Mouse (Mus musculus): ENCODE data around the gene Zfand2b.

Zfand2b gene

DNA sequence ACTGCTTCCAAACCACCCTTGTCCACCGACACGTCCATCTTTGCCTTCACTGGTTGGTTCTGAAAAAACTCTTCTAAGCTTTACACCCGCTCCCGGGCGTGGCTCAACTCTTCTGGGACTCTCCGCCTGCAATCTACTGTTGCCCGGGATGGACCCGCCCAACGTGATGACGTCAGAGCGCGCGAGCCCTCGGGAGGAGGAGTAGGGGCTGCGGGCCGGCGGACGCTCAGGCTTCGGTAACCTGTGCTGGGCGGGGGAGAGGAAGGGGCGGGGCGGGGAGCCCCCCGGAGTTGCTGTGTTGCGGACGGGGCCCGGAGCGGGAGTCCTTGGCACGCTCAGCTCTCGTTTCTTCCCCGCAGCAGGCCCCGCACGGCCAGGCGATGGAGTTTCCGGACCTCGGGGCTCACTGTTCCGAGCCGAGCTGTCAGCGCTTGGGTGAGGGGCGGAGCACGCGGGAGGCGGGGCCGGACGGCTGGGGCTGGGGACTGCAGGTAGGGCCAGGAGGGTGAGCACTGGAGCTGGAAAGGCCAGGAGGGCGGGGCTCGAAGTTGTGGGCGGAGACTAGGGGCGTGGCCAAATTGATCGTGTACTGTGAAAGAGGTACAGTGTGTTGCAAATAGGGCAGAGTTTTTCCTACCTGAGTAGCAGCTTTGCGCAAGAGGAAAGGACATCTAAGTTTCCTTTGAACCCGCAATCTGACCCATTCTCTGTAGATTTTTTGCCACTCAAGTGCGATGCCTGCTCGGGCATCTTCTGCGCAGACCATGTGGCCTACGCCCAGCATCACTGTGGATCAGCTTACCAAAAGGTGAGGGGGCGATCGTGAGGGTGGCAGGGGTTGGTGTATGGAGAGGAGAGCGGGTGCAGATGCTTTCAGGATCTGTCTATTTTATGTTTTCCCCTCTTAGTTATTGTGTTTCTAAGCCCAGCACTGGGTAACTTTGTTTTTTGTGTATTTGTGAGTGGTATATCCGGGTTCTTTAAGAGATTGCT lies at the start of gene Zfand2b:
Gene Zfand2b, plus strand, starts transcription at position 175 of the 993 bp plus-strand sequence.
- DNase-seq (ENCODE audit: low read depth): peak; percentile 92

DNA sequence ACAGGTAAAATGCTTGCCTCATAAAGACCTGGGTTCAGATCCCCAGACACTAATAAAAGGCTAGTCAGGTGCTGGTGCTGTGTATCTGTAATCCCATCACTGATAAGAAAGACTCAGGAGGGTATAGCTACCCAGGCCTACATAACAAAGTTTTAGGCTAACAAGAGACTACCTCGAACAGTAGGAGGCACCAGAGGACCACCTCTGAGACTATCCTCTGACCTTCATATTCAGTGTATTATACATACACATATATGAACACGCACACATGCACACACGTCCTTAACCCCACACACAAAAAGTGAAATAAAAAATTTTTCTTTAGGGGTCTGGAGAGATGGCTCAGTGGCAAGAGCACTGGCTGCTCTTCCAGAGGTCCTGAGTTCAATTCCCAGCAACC lies 46.2 kb upstream of the Zfand2b start:
- DNase-seq (ENCODE audit: low read depth): no peak

DNA sequence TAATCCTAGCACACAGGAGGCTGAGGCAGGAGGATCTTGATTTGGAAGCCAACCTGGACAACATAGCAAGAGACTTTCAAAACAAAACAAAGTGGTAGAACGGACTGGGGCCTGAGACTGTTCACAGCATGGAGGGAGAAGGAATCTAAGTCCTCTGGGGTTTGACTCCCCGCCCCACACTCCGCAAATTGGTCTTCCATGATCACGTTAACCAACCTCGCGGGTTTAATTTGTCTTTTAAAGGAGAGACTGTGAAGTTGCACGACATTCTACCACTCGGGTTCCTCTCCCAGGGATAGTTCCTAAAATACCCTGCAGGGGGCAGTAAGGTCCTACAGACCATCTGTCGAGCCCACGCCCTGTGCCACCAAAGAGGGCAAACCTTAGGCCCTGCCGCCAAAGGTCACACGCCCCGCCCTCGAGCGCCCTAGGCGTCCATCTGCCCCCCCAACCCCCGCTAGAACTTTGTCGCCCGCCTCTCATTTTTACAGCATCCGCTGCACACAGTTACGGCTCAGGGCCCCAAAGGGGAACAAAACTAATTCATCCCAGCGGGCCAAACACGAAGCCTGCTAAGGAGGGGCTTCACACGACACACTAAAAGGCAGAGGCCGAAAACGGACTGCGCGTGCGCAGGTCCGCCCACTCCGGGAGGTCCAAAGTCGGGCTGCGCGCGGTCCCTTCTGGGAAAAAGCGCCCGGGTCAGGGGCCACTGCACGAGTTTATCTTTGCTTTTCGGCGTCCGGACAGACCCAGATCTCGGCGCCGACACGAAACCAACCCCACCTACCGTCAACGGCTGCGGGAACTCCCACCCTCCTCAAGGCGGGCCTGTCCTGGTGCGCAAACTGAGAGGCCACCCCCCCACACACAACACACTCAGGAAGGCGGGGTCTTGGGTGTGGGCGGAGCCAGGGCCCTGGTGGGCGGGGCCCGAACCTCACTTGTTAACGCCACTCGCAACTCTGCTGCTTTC lies 43.8 kb upstream of the Zfand2b start, which contains the start of gene Nhej1:
Gene Nhej1, minus strand, starts transcription at position 855 of the 976 bp plus-strand sequence.
- DNase-seq (ENCODE audit: low read depth): peak; percentile 95

DNA sequence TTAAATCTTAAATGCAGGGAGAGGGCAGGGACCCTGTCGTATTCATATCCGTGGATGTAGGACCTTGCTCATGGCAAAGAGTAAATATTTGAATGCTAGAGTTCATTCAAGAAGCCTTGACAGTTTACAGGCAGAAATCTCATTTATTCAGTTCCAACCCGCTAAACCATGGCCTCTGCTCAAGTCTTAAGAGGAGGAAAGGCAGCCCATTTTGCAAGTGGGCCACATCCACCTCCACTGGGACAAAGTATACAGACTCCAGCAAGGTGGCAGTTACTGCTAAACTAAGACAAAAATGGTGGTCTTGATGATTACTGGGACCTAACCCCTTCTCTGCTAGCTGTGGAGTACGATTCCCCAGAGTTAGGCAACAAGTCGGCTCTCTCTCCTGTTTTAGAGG lies 43.0 kb upstream of the Zfand2b start:
- no peak for DNase-seq (ENCODE audit: low read depth)

DNA sequence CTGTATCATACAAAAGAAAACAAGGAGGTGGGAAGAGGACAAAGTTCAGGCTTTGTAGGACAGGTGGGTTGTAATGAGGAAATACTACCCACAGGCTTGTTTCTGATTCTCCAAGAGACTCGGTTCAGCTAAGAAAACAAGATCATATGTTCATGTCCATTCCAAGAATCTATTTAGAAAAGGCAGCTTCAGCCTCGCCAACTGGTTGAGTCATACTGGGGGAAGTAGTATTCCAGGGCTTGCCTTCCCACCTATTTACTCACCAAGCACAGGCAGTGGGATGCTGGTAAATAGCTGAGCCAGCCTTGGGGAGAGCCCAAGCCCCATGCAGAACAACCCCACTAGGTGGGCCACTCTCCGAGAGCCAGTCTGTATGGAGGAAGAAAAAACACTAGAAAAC lies 39.8 kb upstream of the Zfand2b start:
- DNase-seq (ENCODE audit: low read depth): no peak

DNA sequence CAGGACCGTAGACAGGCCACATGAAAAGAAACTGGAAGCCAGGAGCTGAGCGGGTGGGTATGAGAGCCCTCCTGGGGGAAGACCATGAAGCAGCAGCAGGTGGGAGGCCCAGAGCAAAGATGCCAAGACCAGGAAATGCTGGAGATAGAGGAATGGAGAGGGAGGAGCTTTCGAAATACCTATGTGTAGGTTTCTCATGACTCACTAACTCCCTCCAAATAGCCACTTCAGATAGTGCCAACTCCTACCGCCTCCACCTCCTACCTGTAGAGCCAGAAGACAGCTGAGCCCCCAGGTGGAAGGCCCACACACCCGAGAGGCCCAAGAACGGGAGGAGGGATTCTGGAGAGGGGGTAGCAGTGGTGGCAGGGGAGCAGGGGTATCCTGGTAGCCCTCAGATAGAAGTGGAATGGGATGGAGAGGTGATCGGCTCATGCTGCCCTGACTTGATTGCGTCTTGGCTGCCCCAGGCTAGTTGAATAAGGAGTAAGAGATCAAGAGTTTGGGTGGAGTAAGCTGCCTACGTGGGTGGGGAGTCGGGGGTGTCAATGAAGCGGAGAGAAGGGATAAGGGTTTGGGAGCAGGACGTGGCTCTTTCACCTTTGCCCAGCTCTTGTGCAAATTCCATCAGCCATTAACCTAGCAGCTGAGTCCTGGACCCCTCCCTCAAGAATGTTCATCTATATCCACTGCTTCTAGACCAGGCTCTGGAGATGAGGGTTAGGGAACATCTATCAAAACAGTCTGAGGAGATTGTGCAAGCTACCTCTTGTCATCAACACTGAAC lies 34.8 kb upstream of the Zfand2b start, which contains the start of gene Slc23a3:
Gene Slc23a3, minus strand, starts transcription at position 470 of the 787 bp plus-strand sequence.
- no peak for DNase-seq (ENCODE audit: low read depth)

DNA sequence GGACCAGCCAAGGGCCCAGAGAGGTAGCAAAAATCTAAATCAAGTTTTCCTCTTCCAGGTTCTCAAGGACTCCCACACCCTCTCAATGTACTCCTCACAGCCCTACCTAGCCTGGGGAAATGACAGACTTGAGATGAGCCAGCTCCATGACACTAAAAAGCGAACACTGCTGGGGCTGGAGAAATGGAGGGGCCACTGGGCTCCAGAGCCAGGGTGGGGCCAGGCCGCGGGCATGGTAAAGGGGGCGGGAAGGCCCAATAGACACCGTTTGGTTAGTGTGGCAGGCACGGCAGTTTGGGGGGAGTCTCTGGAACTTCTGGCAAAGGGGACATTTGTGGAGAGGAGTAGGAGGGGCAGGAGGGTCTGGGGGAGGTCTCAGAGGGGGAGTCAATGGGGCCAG lies 32.2 kb upstream of the Zfand2b start:
- DNase-seq (ENCODE audit: low read depth): no peak

DNA sequence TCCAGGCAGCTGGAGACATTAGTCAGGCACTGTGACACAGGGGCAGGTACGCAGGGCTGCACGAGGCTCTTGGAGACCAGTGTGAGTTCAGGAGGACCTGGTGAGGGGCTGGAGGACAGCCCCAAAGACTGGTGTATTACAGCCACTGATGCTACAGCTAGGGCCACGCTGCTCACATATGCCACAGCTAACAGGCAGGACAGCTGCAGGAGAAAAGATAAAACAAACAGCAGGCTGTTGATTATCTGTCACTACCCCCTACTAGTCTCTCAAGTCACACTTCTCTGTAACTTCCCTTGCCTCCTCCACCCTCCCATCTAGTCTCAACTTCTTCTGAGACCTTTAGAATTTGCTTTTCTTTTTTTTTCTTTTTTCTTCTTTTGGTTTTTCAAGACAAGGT lies 31.7 kb upstream of the Zfand2b start:
- DNase-seq (ENCODE audit: low read depth): no peak

DNA sequence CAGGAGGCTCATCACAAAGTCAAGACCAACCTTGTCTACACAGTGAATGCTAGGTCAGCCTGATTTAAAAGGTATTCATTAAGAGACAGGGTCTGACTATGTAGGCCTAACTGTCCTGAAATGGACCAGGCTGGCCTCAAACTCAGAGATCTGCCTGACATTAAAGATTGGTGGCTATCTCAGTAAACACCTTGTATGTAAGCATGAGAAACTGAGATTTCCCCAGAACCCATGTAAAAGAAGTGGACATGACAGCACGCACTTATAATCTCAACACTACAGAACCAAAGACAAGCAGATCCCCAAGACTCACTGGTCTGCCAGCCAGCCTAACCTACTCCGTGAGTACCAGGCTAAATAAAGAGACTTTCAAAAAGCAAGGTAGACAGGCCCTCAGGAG lies 30.0 kb upstream of the Zfand2b start:
- no peak for DNase-seq (ENCODE audit: low read depth)

DNA sequence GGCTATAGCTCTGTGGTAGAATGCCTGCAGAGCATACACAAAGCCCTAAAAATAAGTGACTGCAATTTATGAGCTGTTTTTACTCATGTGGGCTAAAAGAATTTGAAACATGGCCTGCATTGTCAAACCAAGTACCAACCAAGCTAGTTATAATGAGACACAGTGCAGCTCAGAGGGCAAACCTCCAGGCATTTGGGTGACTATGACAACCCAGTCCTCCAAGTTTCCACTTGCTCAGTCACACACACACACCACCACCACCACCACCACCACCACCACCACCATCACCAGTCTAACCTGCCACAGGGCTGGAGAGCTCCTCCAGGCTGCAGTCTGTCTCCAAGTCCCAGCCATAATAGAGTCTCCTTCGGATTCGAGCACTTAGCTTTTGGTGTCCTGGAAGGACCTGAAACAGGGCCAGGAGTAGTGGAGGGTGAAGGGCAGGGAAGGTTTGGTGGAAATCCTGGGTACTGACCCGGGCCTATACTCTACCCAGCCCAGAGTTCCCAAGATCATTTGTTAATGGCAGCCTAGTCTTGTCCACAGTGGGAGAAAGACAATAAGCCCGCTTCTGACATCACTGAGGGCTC lies 27.8 kb upstream of the Zfand2b start:
- no peak for DNase-seq (ENCODE audit: low read depth)

DNA sequence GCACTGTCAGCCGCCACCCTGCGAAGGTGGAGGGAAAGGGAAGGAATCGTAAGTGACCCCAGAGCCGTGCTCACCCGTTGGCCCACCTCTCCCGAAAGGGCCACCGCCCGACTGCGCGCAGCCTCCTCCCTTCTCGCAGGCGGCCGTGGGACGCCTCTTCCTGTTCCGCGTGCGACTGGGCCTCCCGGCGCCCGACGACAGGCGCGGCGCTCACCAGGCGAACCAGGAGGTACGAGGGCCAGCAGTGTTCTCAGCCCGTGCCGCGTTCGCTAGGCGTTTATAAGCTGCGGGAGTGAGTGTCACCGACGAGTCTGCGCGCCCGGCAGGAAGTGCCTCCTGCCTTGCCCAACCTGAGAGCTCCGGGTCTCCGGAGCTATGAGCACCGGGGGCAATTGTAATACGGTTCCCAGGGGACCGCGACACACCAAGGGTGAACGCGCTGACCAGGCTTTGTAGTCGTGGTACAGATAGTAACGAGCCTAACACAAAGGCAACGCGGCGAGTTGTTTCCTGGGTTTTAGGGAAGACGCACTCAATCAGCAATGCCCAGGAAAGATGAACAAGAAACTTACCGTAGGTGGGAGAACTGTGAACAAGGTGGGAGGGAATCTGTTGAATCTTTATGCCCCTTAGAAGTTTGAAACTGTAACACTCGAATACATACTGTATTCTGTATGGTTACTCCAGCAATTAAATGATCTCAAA lies 26.8 kb upstream of the Zfand2b start:
- peak; percentile 58 for DNase-seq (ENCODE audit: low read depth)

DNA sequence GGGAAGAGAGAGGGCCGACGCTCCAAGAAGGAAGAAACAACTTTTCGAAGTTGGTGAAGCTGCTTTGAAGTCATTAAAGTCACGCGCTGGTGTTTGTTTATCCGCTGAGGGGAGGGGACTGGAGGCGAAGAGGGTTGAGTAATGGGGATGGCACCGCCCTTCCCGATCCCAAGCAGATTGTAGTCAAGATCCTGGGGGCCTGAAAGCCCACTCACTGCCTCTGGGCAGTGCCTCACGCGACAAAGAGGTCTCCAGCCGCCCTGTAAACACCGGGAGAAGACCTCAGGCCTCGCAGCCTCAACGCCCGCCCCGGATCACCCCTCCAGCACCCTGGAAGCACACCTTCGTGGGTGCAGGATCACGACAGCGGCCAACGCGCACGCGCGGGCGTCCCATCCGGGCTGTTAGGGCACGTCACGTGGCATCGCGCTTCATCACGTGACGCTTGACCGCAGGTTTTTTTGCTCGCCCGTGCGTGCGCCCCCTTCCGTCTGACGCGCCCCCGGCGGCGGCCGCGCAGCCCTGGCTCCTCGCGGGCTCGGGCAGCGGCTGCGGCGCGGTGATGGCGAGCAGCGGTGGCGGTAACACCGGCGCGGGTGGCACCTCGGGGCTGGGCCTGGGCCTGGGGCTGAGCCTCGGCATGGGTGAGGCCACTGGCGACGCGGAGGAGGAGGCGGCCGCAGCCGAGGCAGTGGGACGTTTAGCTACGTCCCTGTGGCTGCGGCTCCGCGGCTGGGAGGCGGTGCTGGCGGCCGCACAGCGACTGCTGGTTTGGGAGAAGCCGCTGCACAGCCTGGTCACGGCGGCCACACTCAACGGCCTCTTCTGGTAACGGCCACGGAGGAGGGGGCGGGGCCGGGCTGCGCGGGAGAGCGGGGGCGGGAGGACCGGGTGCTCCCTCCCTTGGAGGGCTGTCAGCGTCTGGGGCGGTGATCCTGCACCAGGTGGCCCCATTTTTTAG lies 25.9 kb upstream of the Zfand2b start, which contains the start of the genes Cnppd1 and Retreg2:
Gene Cnppd1, minus strand, starts transcription at position 411 of the 961 bp plus-strand sequence.
Gene Retreg2, plus strand, starts transcription at position 478 of the 961 bp plus-strand sequence.
- peak; percentile 90 for DNase-seq (ENCODE audit: low read depth)

DNA sequence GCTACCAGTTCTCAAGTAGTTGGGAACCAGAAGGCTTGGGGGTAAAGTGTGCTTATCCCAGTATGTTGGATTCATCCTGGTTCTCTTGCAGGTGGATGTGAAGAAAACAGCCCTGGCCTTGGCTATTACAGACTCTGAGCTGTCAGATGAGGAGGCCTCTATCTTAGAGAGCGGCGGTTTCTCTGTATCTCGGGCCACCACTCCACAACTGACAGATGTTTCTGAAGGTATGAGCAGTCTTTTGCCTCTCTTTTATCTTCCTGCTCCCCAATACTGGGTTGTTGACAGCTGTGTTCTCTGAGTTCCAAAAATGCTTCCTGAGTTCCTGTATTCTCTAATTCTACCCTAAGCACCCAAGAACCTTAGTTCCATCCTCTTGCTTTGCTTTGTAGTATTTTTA lies 22.9 kb upstream of the Zfand2b start:
- DNase-seq (ENCODE audit: low read depth): no peak

DNA sequence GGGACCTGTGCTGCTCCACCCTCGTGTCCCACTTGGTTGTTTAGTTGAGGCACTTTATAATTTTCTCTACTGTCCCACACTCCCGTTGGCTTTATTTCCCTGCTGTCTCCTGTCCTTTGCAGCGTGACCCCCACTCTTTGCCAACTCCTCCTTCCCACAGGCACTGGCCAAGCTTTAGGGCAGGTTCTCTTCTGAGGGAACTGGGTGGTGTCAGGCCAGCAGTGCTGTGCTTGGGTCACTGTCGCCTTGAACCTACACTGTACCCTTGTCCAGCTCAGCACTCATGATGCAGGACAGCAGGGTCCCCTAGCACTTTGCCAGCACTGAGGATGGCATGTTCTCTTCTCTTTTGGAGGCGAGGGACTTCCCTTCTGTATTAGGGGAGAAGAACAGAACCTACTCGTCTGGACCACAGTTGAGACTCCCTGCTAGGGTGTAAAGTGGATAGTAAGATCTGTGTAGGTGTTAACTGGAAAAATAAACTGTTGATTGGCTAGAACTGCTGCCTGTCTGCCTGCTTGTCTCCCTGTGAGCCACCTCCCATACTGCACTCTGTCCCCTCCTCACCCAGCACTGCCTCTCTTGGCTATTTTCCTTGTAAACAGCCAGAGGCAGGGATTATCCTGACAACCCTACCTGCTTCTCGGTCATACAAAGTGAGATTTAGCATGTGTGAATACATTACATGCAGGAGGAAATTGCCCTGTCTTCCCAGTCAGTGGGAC lies 20.9 kb upstream of the Zfand2b start:
- DNase-seq (ENCODE audit: low read depth): no peak

DNA sequence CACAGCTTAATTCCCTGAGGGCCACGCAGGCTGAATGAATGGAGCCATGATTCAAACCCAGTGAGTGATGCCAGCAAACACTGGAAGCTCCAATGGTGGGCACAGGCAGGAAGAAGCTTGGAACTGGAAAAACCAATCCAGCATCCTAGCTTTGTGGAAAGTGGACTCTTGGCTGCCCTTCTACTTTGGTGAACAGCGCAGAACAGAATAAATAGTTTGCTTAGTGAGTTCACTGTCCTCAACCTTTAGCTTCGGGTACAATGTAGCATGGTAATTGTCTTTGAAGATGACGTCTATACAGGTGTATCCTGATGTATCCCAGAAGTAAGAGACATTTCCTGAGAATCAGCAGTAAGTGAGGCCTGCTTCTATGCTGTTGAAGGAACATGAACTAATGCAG lies 19.7 kb upstream of the Zfand2b start:
- DNase-seq (ENCODE audit: low read depth): no peak

DNA sequence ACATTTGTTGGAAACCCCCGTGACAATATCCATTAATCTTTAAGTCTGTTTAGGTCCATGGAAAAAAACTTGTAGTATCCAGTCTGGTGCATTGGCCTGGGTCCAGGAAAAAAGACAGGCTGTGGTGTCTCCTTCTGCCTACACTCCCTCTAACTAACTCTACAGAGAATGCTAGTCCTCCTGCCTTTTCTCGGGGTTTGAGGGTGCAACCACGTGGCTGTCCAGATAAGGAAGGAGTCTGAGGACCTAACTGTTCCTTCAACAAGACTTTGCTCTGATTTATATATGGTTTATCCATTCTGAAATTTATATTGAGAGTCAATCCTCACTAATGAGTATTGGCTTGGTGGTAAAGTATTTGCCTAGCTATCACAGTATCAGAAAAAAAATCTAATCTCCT lies 12.6 kb upstream of the Zfand2b start:
- no peak for DNase-seq (ENCODE audit: low read depth)

DNA sequence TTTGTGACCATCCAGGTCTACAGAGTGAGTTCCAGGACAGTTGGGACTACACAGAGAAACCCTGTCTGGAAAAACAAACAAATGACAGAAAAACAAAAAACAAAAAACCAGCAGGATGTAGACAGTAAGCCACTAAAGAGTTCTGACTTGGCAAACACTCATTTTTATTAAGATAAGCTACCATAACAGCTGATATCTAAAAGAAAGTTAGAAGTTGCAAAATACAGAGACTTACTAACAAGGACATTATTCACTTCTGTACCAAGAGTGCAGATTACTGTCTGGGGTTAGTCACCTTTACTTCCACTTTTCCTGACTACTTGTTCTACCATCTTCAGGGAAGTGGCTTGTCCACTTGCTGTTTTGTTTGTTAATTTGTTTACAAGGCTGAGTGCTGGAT lies 9.5 kb upstream of the Zfand2b start:
- no peak for DNase-seq (ENCODE audit: low read depth)

DNA sequence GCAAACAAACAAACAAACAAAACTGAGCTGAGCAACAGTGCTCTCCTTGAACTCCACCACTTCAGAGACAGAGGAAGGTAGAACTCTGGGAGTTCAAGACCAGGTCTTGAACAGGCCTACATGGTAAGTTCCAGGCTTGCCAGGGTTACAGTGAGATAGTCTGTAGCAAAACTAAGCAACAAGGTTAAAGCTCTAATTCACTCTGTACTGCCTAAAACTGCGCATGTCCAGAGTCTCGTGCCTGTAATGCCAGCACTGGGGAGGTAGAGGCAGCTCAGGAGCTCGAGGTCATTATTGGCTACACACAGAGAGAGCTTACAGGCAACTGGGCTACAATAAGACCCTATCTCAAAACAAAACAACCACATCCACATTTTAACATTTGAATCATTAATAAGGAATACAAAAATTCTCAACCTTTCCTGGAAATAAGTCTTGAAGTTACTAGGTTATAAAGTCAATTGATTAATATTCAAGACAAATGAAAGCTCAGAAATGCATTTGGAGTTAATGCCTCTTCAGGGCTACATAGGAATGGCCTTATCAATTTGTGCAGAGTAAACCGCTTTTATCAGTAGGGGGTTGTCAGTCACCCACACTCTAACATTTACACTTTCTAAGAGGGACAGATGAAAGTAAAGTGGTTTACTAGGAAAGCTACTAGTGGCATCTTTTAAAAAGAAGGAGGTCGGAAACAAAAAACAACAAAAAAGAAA lies 8.7 kb upstream of the Zfand2b start:
- no peak for DNase-seq (ENCODE audit: low read depth)
